Comparison of ENCODE assay signal across 8 mouse cellular contexts in the genomic region with DNA sequence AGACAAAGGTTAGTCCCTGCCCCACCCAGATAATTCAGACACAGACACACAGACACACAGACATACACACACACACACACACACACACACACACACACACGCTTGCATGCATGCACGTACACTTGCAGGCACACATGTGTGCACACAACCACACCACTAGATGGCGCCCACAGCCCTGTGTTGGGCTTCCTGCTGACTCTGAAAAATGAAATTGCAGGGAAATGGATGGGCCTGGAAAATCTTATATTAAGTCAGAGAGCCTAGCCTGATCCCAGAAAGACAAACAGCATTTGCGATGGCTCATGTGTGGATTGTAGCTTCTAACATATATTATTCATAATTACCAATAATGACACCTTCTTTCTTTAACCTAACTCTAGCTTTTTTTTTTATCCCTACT. TPM values are rescaled to one million over a fixed set of nuclear protein-coding genes. Genes with fewer than 3 reads are reported as not detected.
DNase-seq lines count a peak whose midpoint lies in the region; ATAC-seq and TF ChIP-seq lines count a peak whose summit lies in the region.

No protein-coding gene starts in this region.

- H3K27me3 ChIP-seq in midbrain, postnatal 0 days (ENCODE audit: insufficient read depth, low read length) = no peaks in the 10 kb centered on the region

- TF ChIP-seq CTCF in gastrocnemius, adult 2 months (IDR thresholded peaks at IDR 0.05) = peak; percentile 60
- peak; percentile 84 for TF ChIP-seq CTCF in midbrain, postnatal 0 days (IDR thresholded peaks at IDR 0.05)

- H3K9ac ChIP-seq in midbrain, postnatal 0 days (replicated peaks; ENCODE audit: low read length, poor library complexity, severe bottlenecking) = no peak overlapping the region

- no peaks in the 10 kb centered on the region for H3K36me3 ChIP-seq in midbrain, postnatal 0 days (ENCODE audit: insufficient read depth, low read length)

- intact Hi-C loops in gastrocnemius, adult 2 months (cut with DNase I) = no loop called here

- H3K4me1 ChIP-seq in midbrain, postnatal 0 days (ENCODE audit: insufficient read depth, low read length) = no peaks in the 10 kb centered on the region

- no peak for ATAC-seq in midbrain, postnatal 0 days (ENCODE audit: low FRiP score)

- WGBS in midbrain, postnatal 0 days = 50% methylated on average over 4 of the region's 4 CpGs

- no peak overlapping the region for H3K4me2 ChIP-seq in midbrain, postnatal 0 days (ENCODE audit: low read depth, low read length, poor library complexity, severe bottlenecking)

- no peaks in the 10 kb centered on the region for H3K9me3 ChIP-seq in midbrain, postnatal 0 days (ENCODE audit: low read length)

- no peak overlapping the region for H3K27ac ChIP-seq in gastrocnemius, adult 2 months
- no peak overlapping the region for H3K27ac ChIP-seq in midbrain, postnatal 0 days (ENCODE audit: low read depth, low read length)

- H3K4me3 ChIP-seq in gastrocnemius, adult 2 months = no peak overlapping the region
- H3K4me3 ChIP-seq in midbrain, postnatal 0 days (ENCODE audit: low read depth, low read length) = no peak overlapping the region

- DNase-seq in gastrocnemius, adult 2 months = peak; percentile 39
- DNase-seq in gastrocnemius, adult 18-20 months (ENCODE audit: low spot score) = no peak
- peak; percentile 66 for DNase-seq in right cerebral cortex, postnatal 4 days
- DNase-seq in right cerebral cortex, adult 18-20 months = no peak
- peak; percentile 38 to 46 for DNase-seq in cerebellum, postnatal 36 days
- DNase-seq in kidney, postnatal 10 days = peak; percentile 68
- peak; percentile 57 for DNase-seq in midbrain, postnatal 0 days (ENCODE audit: low spot score)
- no peak for DNase-seq in spleen, adult 12 weeks (ENCODE audit: low spot score)

RNA-seq across cellular contexts. Expression of a gene that starts 38.7 kb away (rescaled TPM):
- not detected for total RNA-seq in gastrocnemius, adult 2 months (2021)
- total RNA-seq in gastrocnemius, adult 18-20 months (2021) = not detected
- 3.6 and 5.6 TPM in 2 replicates for total RNA-seq in midbrain, postnatal 0 days (2014; rRNA removed)
- polyA plus RNA-seq in midbrain, postnatal 0 days (2015; fragmentation: Nextera tagmentation; extraction: Ambion mirVana) = 6.6 and 7.2 TPM in 2 replicates

Comparison
In these comparisons a context has a peak if more than half of its experiments do, and no peak if none do; other contexts are left out.
1. DNase-seq: peak in gastrocnemius, adult 2 months (single experiment), right cerebral cortex, postnatal 4 days (single experiment), cerebellum, postnatal 36 days (2 of 2), kidney, postnatal 10 days (single experiment) and midbrain, postnatal 0 days (single experiment); none in gastrocnemius, adult 18-20 months (single experiment), right cerebral cortex, adult 18-20 months (single experiment) and spleen, adult 12 weeks (single experiment).